Mouse (Mus musculus) right cerebral cortex, adult 18-20 months (tissue): ENCODE data around the gene Mak.
"Not testable (repeated sequence)": the region's sequence is repeated elsewhere in the genome, so short reads cannot be mapped to it uniquely, and the experiment has no call there.

Experiments
- DNase-seq: peaks from one replicate; pipeline ENCODE4 v3.0.0; 2022; ENCODE audit warnings: mixed read lengths

Mak gene

DNA sequence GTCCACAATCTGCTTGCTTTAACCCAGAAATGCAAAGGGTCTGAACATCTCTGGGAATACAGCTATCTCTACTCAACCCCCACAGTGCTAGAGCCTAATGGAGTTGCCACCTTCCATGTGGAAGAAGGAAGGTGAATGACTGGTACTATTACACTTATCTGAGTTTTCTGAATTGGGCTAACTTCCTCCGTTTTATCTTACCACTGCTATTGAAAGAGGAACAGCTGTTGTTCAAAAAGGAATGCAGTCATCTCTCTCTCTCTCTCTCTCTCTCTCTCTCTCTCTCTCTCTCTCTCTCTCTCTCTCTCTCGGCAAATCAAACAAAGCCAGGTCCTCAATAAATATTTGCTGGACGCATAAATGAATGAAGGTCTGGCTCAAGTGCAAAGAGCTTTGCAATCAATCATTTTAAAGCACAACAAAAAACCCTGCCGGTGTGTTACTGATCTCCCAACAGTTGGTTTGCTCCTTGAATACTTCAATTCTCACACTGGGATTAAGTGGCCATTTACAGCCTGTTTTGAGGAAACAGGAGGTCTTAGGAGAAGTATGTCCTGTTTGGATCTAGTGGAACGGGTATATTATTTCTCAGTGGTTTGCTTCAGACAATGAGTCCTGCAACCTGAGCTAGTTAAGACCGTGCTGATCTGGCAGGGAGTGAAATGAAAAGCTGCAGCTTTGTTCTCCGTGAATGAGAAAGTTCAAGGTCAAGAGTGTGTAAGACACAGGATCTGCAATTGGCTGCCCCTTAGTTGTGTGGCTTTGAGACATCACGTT is 84.8 kb downstream of the Mak start:
- no peak for DNase-seq

DNA sequence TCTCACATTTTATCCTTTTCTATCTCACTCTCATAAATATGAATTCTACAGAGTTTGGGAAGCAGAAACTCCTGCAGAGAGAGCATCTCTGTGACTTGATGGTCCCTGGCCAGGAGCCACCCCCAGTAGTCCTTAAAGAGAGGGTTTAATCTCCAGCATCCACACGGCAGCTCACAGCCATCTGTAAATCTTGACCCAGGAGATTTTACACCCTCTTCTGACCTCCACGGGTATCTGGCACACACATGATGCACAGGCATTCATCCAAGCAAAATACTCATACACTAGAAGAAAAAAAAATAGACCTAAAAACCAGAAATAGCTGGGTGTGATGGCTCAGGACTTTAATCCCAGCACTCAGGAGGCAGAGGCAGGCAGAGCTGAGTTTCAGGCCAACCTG is 91.1 kb downstream of the Mak start:
- DNase-seq = no peak

DNA sequence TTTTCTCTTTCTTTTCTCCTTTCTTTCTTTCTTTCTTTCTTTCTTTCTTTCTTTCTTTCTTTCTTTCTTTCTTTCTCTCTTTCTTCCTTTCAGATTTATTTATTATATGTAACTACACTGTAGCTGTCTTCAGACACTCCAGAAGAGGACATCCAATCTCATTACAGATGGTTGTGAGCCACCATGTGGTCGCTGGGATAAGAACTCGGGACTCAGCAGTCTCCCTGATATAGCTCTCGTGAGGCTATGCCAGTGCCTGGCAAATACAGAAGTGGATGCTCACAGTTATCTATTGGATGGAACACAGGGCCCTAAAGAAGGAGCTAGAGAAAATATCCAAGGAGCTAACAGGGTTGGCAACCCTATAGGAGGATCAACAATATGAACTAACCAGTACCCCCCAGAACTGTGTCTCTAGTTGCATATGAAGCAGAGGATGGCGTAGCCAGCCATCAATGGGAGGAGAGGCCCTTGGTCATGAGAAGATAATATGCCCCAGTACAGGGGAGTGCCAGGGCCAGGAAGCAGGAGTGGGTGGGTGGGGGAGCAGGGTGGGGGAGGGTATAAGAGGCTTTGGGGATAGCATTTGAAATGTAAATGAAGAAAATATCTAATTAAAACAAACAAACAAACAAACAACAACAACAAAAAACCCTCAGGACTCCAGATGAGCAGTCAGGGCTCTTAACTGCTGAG is 91.8 kb downstream of the Mak start:
- not testable (repeated sequence) for DNase-seq

DNA sequence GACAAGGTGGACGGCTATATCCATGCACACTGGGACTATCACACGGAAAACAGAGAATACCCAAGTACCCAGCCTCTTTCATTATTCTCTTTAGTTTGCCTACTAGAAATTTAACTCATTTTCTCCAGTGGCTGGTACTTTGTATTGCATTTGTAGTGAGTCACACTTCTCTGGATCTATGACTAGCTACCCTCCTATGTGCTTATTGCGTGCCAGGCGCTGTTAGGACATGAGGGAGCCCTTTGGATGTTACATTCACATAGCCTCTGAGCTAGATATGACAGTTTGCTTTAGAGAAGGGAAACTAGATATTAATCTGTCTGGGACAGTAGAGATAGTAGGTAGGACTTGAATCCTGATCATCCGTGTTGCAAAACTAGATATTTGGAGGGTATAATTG is 93.4 kb downstream of the Mak start:
- no peak for DNase-seq

DNA sequence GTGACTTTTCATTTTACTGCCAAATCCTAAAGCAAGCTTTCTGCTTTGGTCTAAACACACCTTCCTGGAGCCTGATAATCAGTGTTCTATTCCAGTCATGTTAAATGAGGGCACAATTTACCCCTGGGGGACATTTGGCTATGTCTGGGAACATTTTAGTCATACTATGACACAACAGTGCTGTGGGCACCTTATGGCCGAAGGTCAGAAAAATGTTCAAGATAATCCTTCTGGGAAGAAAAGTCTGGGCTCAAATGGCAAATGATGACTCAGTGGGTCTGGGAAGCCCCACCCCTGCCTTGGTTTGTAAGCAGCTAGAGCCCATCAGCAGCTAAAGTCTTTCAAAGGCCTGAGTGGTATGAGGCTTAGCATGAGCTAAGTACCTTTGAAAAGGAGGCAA is 96.7 kb downstream of the Mak start:
- DNase-seq = no peak

DNA sequence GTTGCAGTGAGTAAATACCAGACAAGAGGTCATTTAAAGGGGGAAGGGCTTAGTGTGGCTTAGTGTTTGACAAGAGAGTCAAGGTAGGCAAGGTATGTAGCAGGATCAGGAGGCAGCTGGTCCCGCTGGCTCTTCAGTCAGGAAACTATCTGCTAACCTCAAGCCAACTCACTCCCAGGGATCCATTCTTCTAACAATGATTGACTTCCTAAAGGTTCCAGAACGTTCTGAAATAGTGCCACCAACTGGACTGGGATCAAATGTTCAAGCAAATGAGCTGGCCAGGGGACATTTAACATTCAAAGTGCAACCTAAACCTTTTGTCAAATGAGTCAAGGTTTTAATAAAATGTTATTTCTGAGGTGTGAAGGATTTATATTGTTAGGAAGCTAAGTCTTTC is 100.2 kb downstream of the Mak start:
- no peak for DNase-seq

DNA sequence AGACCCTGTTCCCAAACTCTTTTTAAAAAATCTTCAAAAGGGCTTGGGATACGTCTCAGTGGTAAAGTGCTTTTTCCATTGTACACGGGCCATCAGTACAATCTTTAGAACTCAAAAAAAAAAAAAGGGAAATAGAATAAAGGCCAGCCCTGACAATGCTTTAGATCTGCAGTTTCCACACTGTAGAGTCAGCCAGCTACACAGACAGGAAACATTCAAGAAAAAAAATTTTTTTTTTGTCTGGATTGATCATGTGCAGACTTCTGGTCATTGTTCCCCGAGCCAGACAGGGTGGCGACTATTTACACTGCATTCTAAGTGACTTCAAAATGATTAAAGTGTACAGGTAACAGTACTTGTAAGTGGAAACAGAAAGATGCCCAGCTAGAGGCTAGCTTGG is 100.9 kb downstream of the Mak start:
- no peak for DNase-seq

DNA sequence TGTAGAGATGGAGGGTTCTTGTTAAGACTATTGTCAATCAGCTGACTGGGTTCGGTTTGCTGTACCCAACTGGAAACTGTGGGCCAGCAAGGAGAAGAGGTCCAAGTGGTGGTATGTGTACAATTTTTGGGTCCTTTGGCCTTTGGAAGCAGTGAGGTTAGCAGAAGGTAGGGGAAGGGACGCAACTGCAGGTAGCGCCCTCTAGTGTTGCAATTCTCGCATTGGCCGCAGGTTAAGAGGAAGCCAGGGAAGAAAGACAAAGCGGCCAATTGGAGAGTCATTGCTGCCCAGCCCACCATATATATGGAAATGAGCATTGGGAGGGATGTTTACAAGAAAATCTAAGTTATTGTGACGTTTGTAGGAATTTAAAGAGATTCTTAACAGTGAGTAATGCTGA is 101.9 kb downstream of the Mak start:
- DNase-seq = peak; percentile 33
